Mouse (Mus musculus) CH12.LX (cell line): ENCODE results near the gene Esyt3. TPM values are rescaled to one million over a fixed set of nuclear protein-coding genes. Genes with fewer than 3 reads are reported as not detected.

Source experiments
- DNase-seq: peaks from one replicate; pipeline ENCODE4 v3.0.0-alpha.2; 2013; ENCODE audit errors: extremely low read depth
- H3K27ac ChIP-seq: 2 replicates; pipeline ENCODE4 v1.5.1; 2012; ENCODE audit warnings: low read depth, mild to moderate bottlenecking, control low read depth, moderate library complexity; ENCODE audit not compliant: insufficient read depth
- H3K27me3 ChIP-seq: replicated peaks from 2 replicates; pipeline ENCODE3; 2012; ENCODE audit warnings: inconsistent platforms
- H3K36me3 ChIP-seq, 2 experiments: replicated peaks in 1 of 2; 2 replicates each; pipeline versions ENCODE3 to v1.6.1; 2012; ENCODE audit warnings: inconsistent platforms in 1 of 2, low read length in 1 of 2, mild to moderate bottlenecking in 1 of 2, mixed read lengths in 1 of 2, moderate library complexity in 1 of 2; ENCODE audit not compliant: control insufficient read depth in 1 of 2, insufficient read depth in 1 of 2
- H3K4me1 ChIP-seq, 2 experiments: 2 replicates each; pipeline ENCODE4 v1.6.1; 2012; ENCODE audit warnings: inconsistent platforms in 1 of 2, moderate library complexity in 1 of 2; ENCODE audit not compliant: insufficient read depth in 2 of 2, control insufficient read depth in 1 of 2
- H3K4me2 ChIP-seq: 2 replicates; pipeline ENCODE4 v1.6.1; 2012; ENCODE audit warnings: low read depth, mild to moderate bottlenecking, control low read depth; ENCODE audit not compliant: poor library complexity, insufficient read depth, severe bottlenecking
- H3K4me3 ChIP-seq, 3 experiments: fragments of 150-350 bp in 1 of 3; sonication (generic) in 1 of 3; replicated peaks in 1 of 3; 2 replicates each; pipeline versions ENCODE3 to v1.5.1; 2011 to 2012; ENCODE audit warnings: low read depth in 2 of 3, low read length in 2 of 3, mild to moderate bottlenecking in 2 of 3, moderate library complexity in 2 of 3, control low read depth in 1 of 3, improper control_type of control experiment in 1 of 3, inconsistent platforms in 1 of 3, mixed read lengths in 1 of 3; ENCODE audit not compliant: poor library complexity in 1 of 3
- H3K79me2 ChIP-seq: replicated peaks from 2 replicates; pipeline ENCODE4 v1.6.1; 2012; ENCODE audit warnings: mild to moderate bottlenecking, moderate library complexity; ENCODE audit not compliant: control insufficient read depth, poor library complexity, insufficient read depth, severe bottlenecking; ENCODE audit errors: extremely low read depth
- H3K9ac ChIP-seq: 2 replicates; pipeline ENCODE4 v1.6.1; 2012; ENCODE audit warnings: low read depth, mild to moderate bottlenecking, control low read depth, moderate library complexity; ENCODE audit not compliant: insufficient read depth
- H3K9me3 ChIP-seq: replicated peaks from 2 replicates; pipeline ENCODE3; 2012; ENCODE audit warnings: low read length, inconsistent platforms, mixed read lengths
- BHLHE40 ChIP-seq: IDR thresholded peaks from 2 replicates; pipeline ENCODE4 v1.6.1; 2011; ENCODE audit warnings: mild to moderate bottlenecking, low read depth, low read length, improper control_type of control experiment
- CHD1 ChIP-seq: IDR thresholded peaks from 2 replicates; pipeline ENCODE4 v1.6.1; 2012; ENCODE audit warnings: low read depth, low read length, improper control_type of control experiment, inconsistent platforms
- CHD2 ChIP-seq: IDR thresholded peaks from 2 replicates; pipeline ENCODE4 v1.6.1; 2011; ENCODE audit warnings: low read length, improper control_type of control experiment
- CTCF ChIP-seq, 2 experiments: IDR thresholded peaks in 1 of 2; conservative IDR thresholded peaks in 1 of 2; 2 replicates each; pipeline ENCODE4 v1.5.1; 2011 to 2012; ENCODE audit warnings: low read depth in 2 of 2, low read length in 2 of 2, improper control_type of control experiment in 1 of 2, inconsistent platforms in 1 of 2, mild to moderate bottlenecking in 1 of 2, moderate library complexity in 1 of 2
- E2F4 ChIP-seq: IDR thresholded peaks from 2 replicates; pipeline ENCODE4 v1.6.1; 2011; ENCODE audit warnings: low read depth, low read length, improper control_type of control experiment; ENCODE audit not compliant: insufficient replicate concordance
- ELF1 ChIP-seq: IDR thresholded peaks from 2 replicates; pipeline ENCODE4 v1.6.1; 2014; ENCODE audit warnings: low read depth, mild to moderate bottlenecking, inconsistent platforms, low read length, improper control_type of control experiment
- EP300 ChIP-seq: IDR thresholded peaks from 2 replicates; pipeline ENCODE4 v1.6.1; 2011; ENCODE audit warnings: low read length, improper control_type of control experiment
- ETS1 ChIP-seq: conservative IDR thresholded peaks from 2 replicates; pipeline ENCODE4 v1.6.1; 2012; ENCODE audit warnings: low read depth, mild to moderate bottlenecking, inconsistent platforms, low read length, improper control_type of control experiment, moderate library complexity
- GABPA ChIP-seq: IDR thresholded peaks from 2 replicates; pipeline ENCODE4 v1.6.1; 2012; ENCODE audit warnings: low read depth, low read length, improper control_type of control experiment, inconsistent platforms; ENCODE audit not compliant: insufficient replicate concordance
- HCFC1 ChIP-seq: IDR thresholded peaks from 2 replicates; pipeline ENCODE4 v1.6.1; 2012; ENCODE audit warnings: low read depth, mild to moderate bottlenecking, inconsistent platforms, low read length, improper control_type of control experiment
- IRF4 ChIP-seq: IDR thresholded peaks from 2 replicates; pipeline ENCODE4 v1.6.1; 2014; ENCODE audit warnings: low read depth, mild to moderate bottlenecking, inconsistent platforms, low read length, improper control_type of control experiment
- JUND ChIP-seq: conservative IDR thresholded peaks from 2 replicates; pipeline ENCODE4 v1.6.1; 2011; ENCODE audit warnings: low read depth, low read length, improper control_type of control experiment
- KAT2A ChIP-seq: IDR thresholded peaks from 2 replicates; pipeline ENCODE4 v1.6.1; 2012; ENCODE audit warnings: low read length, improper control_type of control experiment, inconsistent platforms; ENCODE audit not compliant: insufficient replicate concordance
- MAFK ChIP-seq: IDR thresholded peaks from 2 replicates; pipeline ENCODE4 v1.6.1; 2011; ENCODE audit warnings: low read length, improper control_type of control experiment; ENCODE audit not compliant: insufficient replicate concordance
- MAX ChIP-seq: IDR thresholded peaks from 2 replicates; pipeline ENCODE4 v1.6.1; 2011; ENCODE audit warnings: low read length, improper control_type of control experiment
- MEF2A ChIP-seq: IDR thresholded peaks from 2 replicates; pipeline ENCODE4 v1.6.1; 2014; ENCODE audit warnings: low read depth, mild to moderate bottlenecking, inconsistent platforms, low read length, improper control_type of control experiment, borderline replicate concordance
- MXI1 ChIP-seq: IDR thresholded peaks from 2 replicates; pipeline ENCODE4 v1.6.1; 2011; ENCODE audit warnings: mild to moderate bottlenecking, low read depth, low read length, improper control_type of control experiment
- MYC ChIP-seq: IDR thresholded peaks from 2 replicates; pipeline ENCODE4 v1.6.1; 2011; ENCODE audit warnings: low read depth, mild to moderate bottlenecking, improper control_type of control experiment, low read length
- NRF1 ChIP-seq: IDR thresholded peaks from 2 replicates; pipeline ENCODE4 v1.6.1; 2014; ENCODE audit warnings: low read depth, mild to moderate bottlenecking, inconsistent platforms, low read length, improper control_type of control experiment, moderate library complexity
- PAX5 ChIP-seq: IDR thresholded peaks from 2 replicates; pipeline ENCODE4 v1.6.1; 2012; ENCODE audit warnings: low read length, inconsistent platforms, mixed read lengths
- POLR2A ChIP-seq: IDR thresholded peaks from 2 replicates; pipeline ENCODE4 v1.6.1; 2011; ENCODE audit warnings: low read depth, mild to moderate bottlenecking, improper control_type of control experiment, low read length
- POLR2AphosphoS2 ChIP-seq: IDR thresholded peaks from 2 replicates; pipeline ENCODE4 v1.6.1; 2011; ENCODE audit warnings: low read depth, low read length, improper control_type of control experiment
- RAD21 ChIP-seq: IDR thresholded peaks from 2 replicates; pipeline ENCODE4 v1.6.1; 2011; ENCODE audit warnings: low read depth, mild to moderate bottlenecking, low read length, improper control_type of control experiment, moderate library complexity
- RCOR1 ChIP-seq: conservative IDR thresholded peaks from 2 replicates; pipeline ENCODE4 v1.6.1; 2012; ENCODE audit warnings: low read depth, mild to moderate bottlenecking, inconsistent platforms, low read length, improper control_type of control experiment
- SIN3A ChIP-seq: IDR thresholded peaks from 2 replicates; pipeline ENCODE4 v1.6.1; 2012; ENCODE audit warnings: low read length, improper control_type of control experiment, inconsistent platforms
- SMC3 ChIP-seq: IDR thresholded peaks from 2 replicates; pipeline ENCODE4 v1.6.1; 2011; ENCODE audit warnings: low read depth, low read length, improper control_type of control experiment
- TBP ChIP-seq: conservative IDR thresholded peaks from 2 replicates; pipeline ENCODE4 v1.6.1; 2011; ENCODE audit warnings: low read depth, low read length, improper control_type of control experiment
- TCF12 ChIP-seq: IDR thresholded peaks from 2 replicates; pipeline ENCODE4 v1.6.1; 2014; ENCODE audit warnings: low read depth, mild to moderate bottlenecking, inconsistent platforms, low read length, improper control_type of control experiment
- UBTF ChIP-seq: IDR thresholded peaks from 2 replicates; pipeline ENCODE4 v1.6.1; 2012; ENCODE audit warnings: low read depth, mild to moderate bottlenecking, inconsistent platforms, low read length, improper control_type of control experiment, moderate library complexity
- ZC3H11A ChIP-seq: IDR thresholded peaks from 2 replicates; pipeline ENCODE4 v1.6.1; 2012; ENCODE audit warnings: low read depth, mild to moderate bottlenecking, inconsistent platforms, low read length, improper control_type of control experiment
- ZKSCAN1 ChIP-seq: IDR thresholded peaks from 2 replicates; pipeline ENCODE4 v1.6.1; 2012; ENCODE audit warnings: low read depth, inconsistent platforms, low read length, improper control_type of control experiment, borderline replicate concordance
- ZNF384 ChIP-seq: IDR thresholded peaks from 2 replicates; pipeline ENCODE4 v1.6.1; 2012; ENCODE audit warnings: low read depth, low read length, improper control_type of control experiment, inconsistent platforms
- dilution Hi-C: fragments of 300-500 bp; cut with MboI; formaldehyde crosslinking; loops from 2 replicates; pipeline ENCODE4 v1.14.3; 2020; ENCODE audit warnings: low sequenced_read_pairs; ENCODE audit not compliant: extremely low pct_unique_long_range_greater_than_20kb, extremely low pct_ligation_motif_present
- in situ Hi-C: fragments of 300-500 bp; cut with MboI; formaldehyde crosslinking; loops from 3 replicates; pipeline ENCODE4 v1.14.3; 2019; ENCODE audit warnings: low sequenced_read_pairs, low pct_ligation_motif_present, low pct_unique_long_range_greater_than_20kb, mixed read lengths
- polyA plus RNA-seq: library from polyadenylated mRNA; unstranded; fragments of >175 nt; gene quantifications from 2 replicates; pipeline ENCODE4 v1.2.1, GENCODE M21; 2012; ENCODE audit warnings: low read depth; ENCODE audit not compliant: insufficient read length
- total RNA-seq, 2 experiments: library from RNA; depleted of rRNA; stranded (reverse); fragments of 300-350 nt in 1 of 2; fragments of >200 nt in 1 of 2; gene quantifications; 2 replicates each; pipeline ENCODE4 v1.2.3; 2012 to 2014

The Esyt3 gene
- total and polyA plus RNA-seq, 3 experiments, result not detected

DNA sequence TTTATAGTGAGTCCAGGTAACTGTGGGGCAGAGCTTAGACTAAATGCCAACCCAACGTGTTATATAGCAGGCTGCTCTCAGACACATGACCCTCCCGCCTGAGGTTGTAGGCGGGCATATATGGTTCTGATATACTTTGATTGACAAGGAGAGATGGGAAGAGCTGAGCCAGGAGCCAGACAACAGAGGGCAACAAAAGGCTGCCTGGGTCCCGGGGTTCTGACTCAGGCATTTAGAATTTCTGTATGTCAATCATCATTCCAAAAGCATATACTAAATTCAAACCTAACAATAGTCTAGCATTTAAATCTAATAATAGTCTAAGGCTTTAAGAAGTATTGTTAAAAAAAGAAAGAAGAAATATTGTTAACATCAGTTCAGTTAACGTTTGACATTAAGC lies 20.8 kb upstream of the Esyt3 start:
- dilution Hi-C loops, result no loop called here
- DNase-seq, result no peak

DNA sequence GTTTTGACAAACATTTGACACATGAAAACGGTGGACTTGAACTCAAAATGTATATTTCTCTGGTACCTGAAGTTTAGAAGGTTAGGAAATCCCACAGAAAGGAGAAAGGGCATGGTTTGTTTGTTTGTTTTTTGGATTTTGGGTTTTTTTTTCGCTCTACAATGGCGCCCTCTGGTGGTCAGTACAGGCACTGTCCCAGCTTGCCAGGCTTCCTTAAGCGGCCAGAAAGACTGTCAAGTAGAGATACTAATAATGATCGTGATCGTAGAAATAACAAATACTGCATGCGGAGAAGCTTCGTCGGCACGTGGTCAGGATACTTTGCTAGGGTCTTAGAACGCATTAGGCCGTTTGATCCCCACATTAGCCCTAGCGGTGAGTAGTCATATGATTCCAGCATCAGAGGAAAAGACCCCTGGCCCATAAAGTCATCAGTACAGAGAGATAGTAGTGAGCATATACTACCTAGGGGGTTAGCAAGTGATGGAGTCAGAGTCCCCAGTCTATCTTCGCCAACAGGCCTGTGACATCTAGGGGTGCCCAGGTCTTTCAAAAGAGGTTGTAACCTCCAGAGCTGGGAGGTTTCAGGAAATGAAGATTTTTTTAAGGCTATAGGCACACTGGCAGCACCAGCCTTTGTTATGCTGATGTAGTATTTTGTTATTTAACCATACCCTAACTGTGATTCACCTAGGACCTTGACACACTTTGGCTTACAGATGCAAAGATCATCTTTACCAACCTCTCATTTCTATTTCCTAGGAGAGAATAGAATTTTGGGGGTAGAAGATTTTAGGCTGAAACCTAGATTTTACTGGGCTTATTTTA lies 18.4 kb upstream of the Esyt3 start:
- no peaks in the 10 kb centered on the region for H3K36me3 ChIP-seq
- H3K9ac ChIP-seq, result no peak overlapping the region
- no peaks in the 10 kb centered on the region for H3K79me2 ChIP-seq
- H3K4me2 ChIP-seq, result peak overlapping the region; percentile 62; the same call in 1 of the 2 replicates
- in situ Hi-C loops, result no loop called here
- peaks cover 4 to 6% of the 10 kb centered on the region in 2 experiments; a peak in 3 of 4 replicates for H3K4me1 ChIP-seq
- no peaks in the 10 kb centered on the region for H3K9me3 ChIP-seq
- peak; percentile 38 for DNase-seq
- H3K27me3 ChIP-seq, result no peaks in the 10 kb centered on the region
- no peak overlapping the region for H3K27ac ChIP-seq
- dilution Hi-C loops, result no loop called here
- no peak overlapping the region for H3K4me3 ChIP-seq
- TF ChIP-seq IRF4 (no peak), CHD2 (no peak), PAX5 (no peak), MEF2A (no peak), BHLHE40 (no peak), RAD21 (peak; percentile 81), SIN3A (no peak), TBP (no peak), ELF1 (no peak), MYC (0 out of 2 replicates have a peak, but pooled peaks have one; percentile 18), KAT2A (no peak), HCFC1 (no peak), ZNF384 (peak; percentile 73), ZKSCAN1 (no peak), SMC3 (peak; percentile 90), EP300 (no peak), NRF1 (no peak), TCF12 (no peak), MXI1 (no peak), RCOR1 (no peak), JUND (no peak), CHD1 (no peak), ZC3H11A (peak; percentile 28; the same call in 1 of the 2 replicates), E2F4 (no peak), GABPA (no peak)

More for the DNA sequence above, 20.8 kb upstream of the Esyt3 start:
- TF ChIP-seq ELF1 (no peak), MAX (no peak), ETS1 (no peak), TBP (no peak), GABPA (no peak), KAT2A (no peak), RCOR1 (no peak), POLR2AphosphoS2 (no peak), POLR2A (no peak), MAFK (no peak), RAD21 (no peak), HCFC1 (no peak), CTCF (conservative IDR thresholded peaks at IDR 0.05 in 1 of 2, IDR thresholded peaks at IDR 0.05 in 1 of 2; ENCODE audit: low read depth in 2 of 2, low read length in 2 of 2) (no peak), CHD1 (no peak), UBTF (no peak), JUND (no peak)
- H3K4me1 ChIP-seq, result peaks cover 4 to 14% of the 10 kb centered on the region in 2 experiments; a peak in 3 of 4 replicates
- no peaks in the 10 kb centered on the region for H3K9me3 ChIP-seq
- H3K27me3 ChIP-seq, result no peaks in the 10 kb centered on the region
- in situ Hi-C loops, result no loop called here
- no peak overlapping the region for H3K27ac ChIP-seq
- H3K4me3 ChIP-seq, result no peak overlapping the region
- H3K36me3 ChIP-seq, result no peaks in the 10 kb centered on the region
- H3K79me2 ChIP-seq, result no peaks in the 10 kb centered on the region
- no peak overlapping the region for H3K9ac ChIP-seq
- H3K4me2 ChIP-seq, result no peak overlapping the region
